Mouse (Mus musculus) pancreas, adult 10 weeks (tissue): ENCODE results near the gene Specc1l. TPM values are rescaled to one million over a fixed set of nuclear protein-coding genes. Genes with fewer than 3 reads are reported as not detected.

Source experiments
- polyA plus RNA-seq: library from polyadenylated mRNA; stranded (reverse); fragments of 350-450 nt; fragmentation: Illumina TruSeq; extraction: RNeasy Lipid Tissue Mini Kit (QIAGEN cat#74804); gene quantifications from one replicate; pipeline ENCODE4 v1.2.3, GENCODE M21; 2015; ENCODE audit warnings: low read depth, low replicate concordance; ENCODE audit not compliant: insufficient read depth

Specc1l gene
- 8.2 TPM for polyA plus RNA-seq

GRCm38 (mm10) chr10:75211807-75212645 is at the start of gene Specc1l:
TSS of gene Specc1l (plus strand) at chr10:75212073.

GRCm38 (mm10) chr10:75316872-75316907 is 104.8 kb downstream of the Specc1l start, which contains the start of gene Adora2a:
TSS of gene Adora2a (plus strand) at chr10:75316877.

Other genes with a start within 250 kb of the Specc1l start
- 1.5 TPM for gene Gnaz, start 244.9 kb upstream of the Specc1l start, polyA plus RNA-seq
- not detected for gene Rsph14, start 179.5 kb upstream of the Specc1l start, polyA plus RNA-seq
- gene Rab36, start 175.0 kb upstream of the Specc1l start, polyA plus RNA-seq, result 3.8 TPM
- gene Bcr, start 151.5 kb upstream of the Specc1l start, polyA plus RNA-seq, result 9.5 TPM
- 0.52 TPM for gene Adora2a, start 104.8 kb downstream of the Specc1l start, polyA plus RNA-seq
- gene Upb1, start 189.0 kb downstream of the Specc1l start, polyA plus RNA-seq, result 3.7 TPM